Mouse (Mus musculus) R1 (cell line): Measurements from ENCODE around the gene Mpp2.

ENCODE experiments used
- DNase-seq: peaks from one replicate; pipeline ENCODE4 v3.0.0-alpha.2; 2018; ENCODE audit warnings: low read depth, low spot score

Gene Mpp2

DNA sequence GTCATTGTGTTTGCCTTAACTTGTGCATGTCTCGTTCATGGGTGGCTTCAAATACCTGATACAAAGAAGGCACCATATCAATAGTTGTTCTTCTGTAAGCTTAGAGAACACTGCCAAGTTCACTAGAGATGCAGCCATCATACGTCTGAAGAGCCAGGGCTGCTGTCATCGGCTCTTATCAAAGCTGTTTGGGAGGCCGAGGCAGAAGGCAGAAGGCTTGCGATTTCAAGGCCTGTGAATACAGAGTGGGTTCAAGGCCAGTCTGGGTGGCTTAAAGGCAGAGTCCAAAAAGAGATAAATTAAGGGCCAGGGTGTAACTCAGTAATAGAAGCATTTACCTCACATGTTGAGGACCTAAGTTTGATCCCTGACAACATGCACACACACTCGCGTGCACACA, 52.0 kb downstream of the Mpp2 start:
- no peak for DNase-seq

GRCm38 (mm10) chr11:102035456-102035960, 52.8 kb downstream of the Mpp2 start:
- no peak for DNase-seq

DNA sequence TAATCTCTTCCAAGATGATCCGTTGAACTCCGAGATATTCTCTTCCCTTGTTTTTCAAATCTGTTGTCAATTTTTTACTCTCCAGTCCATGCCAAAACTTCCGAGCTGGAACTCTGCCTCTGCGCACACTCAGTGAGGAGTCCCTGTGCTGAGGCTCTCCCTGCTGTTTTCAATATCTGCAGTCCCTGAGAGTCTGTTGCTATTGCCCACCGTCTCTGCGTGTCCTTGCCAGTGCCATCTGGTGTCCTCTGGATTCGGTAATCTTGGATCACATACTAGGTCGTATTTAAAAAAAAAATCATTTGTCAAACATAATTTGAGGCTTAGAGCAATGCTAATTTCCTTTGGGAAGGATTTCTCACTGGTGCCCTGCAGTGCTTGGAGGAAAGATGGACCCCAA, 53.4 kb downstream of the Mpp2 start:
- no peak for DNase-seq

GRCm38 (mm10) chr11:102033055-102033591, 55.2 kb downstream of the Mpp2 start:
- peak; percentile 34 for DNase-seq

DNA sequence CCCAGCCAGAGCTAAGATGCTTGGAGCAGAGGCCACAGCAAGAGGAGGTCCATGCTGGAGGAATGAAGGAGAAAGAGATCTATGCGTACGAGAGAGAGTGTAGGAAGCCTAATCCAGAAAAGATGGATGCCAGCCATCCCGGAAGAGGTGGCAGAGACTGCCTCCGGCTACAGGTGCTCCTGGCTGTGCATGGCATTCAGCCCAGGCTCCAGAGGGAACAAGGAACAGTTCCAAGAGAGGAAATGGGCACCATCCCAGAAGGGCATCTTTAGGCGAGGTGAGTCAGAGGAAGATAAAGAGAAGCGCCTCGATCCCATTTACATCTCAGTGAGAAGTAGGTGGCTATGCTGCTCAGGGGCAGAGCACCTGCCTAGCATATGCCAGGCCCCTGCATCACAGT, 57.2 kb downstream of the Mpp2 start:
- no peak for DNase-seq

DNA sequence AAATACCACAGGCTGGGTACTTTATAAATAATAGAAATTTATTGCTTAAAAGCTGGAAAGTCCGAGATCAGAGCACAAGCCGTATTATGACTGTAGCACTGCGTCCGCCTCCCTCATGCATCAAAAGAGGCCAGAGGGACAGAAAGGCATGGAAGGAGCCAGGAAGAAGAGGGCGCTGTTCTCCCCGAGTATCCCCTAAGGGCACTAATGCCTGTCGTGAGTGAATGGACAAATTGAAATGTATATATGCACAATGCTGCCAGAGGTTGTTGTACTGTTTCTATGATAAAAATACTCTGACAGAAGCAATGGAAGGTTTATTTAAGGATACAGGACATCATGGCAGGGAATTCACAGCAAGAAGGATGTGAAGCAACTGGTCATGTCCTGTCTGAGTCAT, 58.3 kb downstream of the Mpp2 start:
- no peak for DNase-seq

GRCm38 (mm10) chr11:102029304-102029703, 59.0 kb downstream of the Mpp2 start:
- DNase-seq: no peak

DNA sequence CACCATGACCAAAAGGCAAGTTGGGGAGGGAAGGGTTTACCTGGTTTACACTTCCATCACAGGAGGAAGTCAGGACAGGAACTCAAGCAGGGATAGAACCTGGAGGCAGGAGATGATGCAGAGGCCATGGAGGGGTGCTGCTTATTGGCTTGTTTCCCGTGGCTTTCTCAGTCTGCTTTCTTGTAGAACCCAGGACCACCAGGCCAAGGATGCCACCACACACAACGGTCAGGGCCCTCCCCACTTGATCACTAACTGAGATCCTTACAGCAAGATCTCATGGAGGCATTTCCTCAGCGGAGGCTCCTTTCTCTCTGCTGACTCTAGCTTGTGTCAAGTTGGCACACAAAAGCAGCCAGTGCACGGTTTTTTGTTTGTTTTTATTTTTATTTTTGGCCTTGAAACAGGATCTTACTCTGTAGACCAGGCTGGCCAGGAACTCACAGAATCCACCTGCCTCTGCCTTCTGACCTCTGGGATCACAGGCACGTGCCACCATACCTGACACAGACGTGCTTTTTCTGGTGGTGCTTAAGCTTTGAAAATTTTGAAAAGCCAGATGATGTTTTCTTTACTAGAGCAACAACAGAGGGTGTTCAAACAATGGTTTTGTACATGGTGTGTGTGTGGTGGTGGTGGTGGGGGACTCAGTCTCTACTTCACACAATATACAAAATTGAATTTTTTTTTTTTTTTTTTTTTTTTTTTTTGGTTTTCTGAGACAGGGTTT, 60.1 kb downstream of the Mpp2 start, which contains the start of gene Mpp3:
Mpp3 (minus strand) TSS at position 375 of the 730 bp plus-strand sequence.
- no peak for DNase-seq

- no peak for DNase-seq
Observed at GRCm38 (mm10) chr11:102027361-102028017, 60.8 kb downstream of the Mpp2 start.

DNA sequence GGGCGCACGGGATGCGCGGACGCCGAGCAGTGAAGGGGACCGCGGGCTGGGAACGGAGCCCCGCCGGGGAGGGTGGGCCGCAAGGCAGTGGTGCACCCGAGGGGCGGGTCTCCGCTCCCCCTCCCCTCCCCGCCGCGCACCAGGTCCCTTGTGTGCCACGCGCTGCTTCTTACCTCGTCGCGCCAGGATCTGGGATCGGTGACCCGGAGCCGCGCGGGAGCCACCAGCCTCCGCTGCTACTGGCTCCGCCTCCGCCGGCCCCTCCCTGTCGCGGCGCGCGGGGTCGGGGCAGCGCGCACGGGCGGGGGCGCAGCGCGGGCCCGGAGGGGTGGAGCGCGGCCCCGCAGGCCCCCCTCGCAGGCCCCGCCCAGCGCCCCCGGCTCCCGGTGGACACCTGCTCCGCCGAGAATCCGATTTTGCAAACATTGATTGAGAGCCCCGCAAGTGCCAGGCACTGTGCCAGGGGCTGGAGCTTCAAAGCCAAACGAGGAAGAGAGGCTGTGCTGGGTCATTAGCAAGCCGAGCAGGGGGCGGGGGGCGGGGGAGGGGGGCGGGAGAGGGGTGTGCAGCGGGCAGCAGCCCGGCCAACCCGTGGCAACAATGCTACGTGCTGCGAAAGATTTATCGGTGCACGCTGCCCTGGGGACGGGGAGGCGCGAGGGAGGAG, 61.5 kb downstream of the Mpp2 start:
- DNase-seq: peak; percentile 59

DNA sequence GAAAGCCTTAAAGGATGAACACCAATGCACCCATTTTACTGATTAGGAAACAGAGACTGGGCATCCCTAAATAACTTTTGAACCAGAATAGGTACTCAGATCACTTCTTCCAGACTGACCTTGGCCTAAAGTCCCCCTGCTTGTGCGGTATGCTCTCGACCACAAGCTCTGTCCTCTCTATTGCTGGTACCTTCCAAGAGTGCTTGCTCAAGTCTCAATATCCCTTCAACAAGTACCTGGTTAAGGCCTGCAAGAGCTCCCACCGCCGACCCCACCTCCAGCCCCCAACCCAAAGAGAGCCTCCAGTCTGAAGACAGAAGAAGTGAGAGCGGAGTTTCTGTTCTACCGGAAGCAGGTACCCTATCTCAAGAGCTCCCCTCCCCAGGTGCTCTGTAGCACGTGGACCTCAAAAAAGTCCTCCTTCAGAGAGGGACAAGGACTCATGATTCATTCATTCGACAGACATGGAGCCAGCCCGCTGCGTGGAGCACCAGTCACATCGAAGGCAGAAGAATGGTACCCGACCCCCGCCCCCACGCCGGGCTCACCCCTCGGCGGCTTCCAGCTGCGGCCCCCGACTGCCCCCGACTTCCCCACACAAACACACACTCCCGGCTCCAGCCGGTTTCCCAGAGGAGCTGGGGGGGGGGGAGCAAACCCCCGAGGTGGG, 62.2 kb downstream of the Mpp2 start:
- peak; percentile 27 for DNase-seq

GRCm38 (mm10) chr11:102025354-102025753, 63.0 kb downstream of the Mpp2 start:
- DNase-seq: no peak

- DNase-seq: no peak
Observed at GRCm38 (mm10) chr11:102024875-102025274, 63.4 kb downstream of the Mpp2 start.

DNA sequence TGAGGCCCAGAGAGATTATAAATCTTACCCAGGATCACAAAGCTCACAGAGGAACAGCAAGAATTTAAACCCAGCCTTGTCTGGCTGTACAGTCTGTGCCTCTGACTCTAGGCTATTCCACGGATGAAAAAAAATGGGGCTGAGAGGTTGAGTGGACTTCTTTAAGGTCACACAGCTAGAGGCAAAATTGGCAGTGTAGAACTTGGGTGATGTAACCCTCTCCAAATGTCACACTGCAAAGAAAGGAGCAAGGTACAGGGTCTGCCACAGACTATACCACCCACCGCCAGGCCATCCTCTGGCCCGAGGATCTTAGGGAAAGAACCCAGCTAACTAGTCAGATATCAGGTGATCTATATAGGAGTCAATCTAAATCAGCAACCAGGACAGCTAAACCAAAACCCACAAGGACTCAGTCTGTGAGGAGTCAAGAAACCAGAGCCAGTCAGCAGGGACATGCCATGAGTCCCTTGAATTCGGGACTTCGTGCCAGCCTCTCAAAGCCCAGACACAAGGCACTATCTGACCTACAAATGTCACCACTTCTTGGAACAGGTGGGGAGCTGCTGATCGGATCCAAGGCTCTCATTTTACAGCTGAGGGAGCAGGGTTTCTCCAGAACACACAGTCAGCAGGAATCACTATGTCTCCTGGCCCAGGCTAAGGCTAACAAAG, 64.1 kb downstream of the Mpp2 start:
- no peak for DNase-seq

- no peak for DNase-seq
Observed at GRCm38 (mm10) chr11:102023406-102023805, 64.9 kb downstream of the Mpp2 start.

GRCm38 (mm10) chr11:102021196-102021595, 67.1 kb downstream of the Mpp2 start:
- no peak for DNase-seq

DNA sequence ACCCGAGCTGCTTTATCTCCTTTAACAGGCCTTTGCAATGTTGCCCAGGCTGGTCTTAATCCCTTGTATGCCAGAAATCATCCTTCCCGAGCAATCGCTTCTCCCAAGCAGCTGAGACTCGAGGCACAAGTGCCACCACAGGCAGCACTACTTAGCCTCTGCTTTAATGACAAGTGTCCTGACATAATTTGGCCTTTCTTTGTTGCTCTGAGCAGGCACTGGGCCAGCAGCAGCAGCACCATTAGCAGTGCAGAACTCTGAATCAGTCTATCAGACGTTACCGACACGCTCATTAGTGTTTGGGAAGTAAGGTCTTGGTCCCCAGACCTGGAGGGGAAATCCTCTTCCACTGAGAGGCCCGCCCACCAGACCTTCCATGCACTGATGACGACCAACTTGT, 68.6 kb downstream of the Mpp2 start:
- DNase-seq: no peak

GRCm38 (mm10) chr11:102016136-102016535, 72.2 kb downstream of the Mpp2 start:
- no peak for DNase-seq

GRCm38 (mm10) chr11:102015472-102015871, 72.8 kb downstream of the Mpp2 start:
- DNase-seq: no peak

DNA sequence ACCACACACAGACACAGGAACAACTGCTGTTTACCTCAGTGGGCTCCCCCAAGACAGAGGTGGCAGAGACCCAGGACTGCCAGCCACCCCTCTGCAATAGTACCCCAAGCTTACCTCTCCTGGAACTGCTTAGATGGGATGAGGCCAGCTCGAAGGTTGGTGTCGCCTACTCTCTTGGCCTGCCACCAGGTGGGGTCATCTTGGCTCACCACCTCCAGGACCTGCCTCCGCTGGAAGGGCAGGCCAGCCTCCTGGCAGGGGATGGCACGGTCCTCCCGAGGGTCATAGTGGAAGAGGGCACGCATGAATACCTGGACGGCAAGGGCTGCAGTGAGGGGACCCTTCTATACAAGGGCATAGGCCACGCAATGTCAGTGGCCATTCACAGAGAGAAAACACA, 75.1 kb downstream of the Mpp2 start:
- no peak for DNase-seq

GRCm38 (mm10) chr11:102011510-102011909, 76.8 kb downstream of the Mpp2 start:
- DNase-seq: no peak
